Mouse (Mus musculus): ENCODE measurements around the gene Clcn6.

DNA sequence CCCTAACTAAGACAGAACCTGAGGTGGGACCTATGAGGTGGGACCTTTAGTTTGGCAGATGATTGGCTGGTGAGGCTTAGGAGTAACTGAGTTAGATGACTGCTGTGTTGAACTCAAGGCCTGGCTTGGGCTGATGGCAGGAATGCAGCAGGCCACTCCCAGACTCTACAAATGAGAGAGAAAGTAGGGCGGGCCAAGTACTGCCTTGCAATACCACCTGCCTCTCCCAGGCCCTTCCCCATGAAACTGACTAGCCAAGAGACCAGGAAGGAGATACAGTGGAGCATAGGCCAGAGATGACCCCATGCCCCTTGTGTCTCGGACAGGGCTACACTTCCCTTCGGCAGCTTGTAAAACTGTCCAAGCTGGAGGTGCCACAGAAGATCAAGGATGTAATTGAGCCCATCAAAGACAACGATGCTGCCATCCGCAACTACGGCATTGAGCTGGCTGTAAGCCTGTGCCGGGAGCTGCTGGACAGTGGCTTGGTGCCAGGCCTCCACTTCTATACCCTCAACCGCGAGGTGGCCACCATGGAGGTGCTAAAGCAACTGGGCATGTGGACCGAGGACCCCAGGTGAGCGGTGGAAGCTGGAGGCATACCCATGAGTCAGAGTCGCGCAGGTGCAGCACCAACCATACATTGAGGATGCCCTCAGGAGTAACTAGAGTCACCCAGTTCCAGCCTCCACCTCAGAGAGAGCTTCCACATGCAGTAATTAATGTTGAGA lies 12.6 kb upstream of the Clcn6 start:
- no peak for TF ChIP-seq CTCF (IDR thresholded peaks at IDR 0.05; ENCODE audit: extremely low read depth, insufficient read depth, low read length)
- no peak for TF ChIP-seq POLR2A (IDR thresholded peaks at IDR 0.05; ENCODE audit: extremely low read depth, insufficient read depth, low read length)

Data from cortical plate, adult 2 months (tissue).